Mouse (Mus musculus): ENCODE results near the gene Gm13762. TPM values are rescaled to one million over a fixed set of nuclear protein-coding genes. Genes with fewer than 3 reads are reported as not detected.
"Not testable (repeated sequence)": the region's sequence is repeated elsewhere in the genome, so short reads cannot be mapped to it uniquely, and the experiment has no call there.

The Gm13762 gene
- not detected for total RNA-seq (2021)
- long read RNA-seq, experiment 1 = 0 reads
- long read RNA-seq, experiment 2 = 0 reads

DNA sequence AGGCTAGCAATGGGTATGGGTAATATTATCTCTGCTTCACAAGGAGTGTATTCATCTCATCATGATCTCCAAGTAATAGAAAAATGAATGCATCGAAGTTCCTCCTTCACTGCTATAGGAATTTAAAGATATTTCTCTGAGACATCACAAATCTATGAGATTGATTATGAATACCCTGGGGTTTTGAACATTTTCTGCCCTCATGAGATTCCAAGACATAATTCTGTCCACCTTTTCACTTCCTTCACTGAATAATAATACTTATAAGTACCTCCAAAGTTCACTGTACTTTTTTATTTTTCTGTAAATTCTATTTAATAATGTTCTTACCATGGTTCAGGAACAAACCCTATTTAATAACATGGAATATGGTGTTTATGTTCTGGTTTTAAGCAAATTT, at the start of gene Gm13762:
Gene Gm13762, minus strand, starts transcription at position 101 of the 400 bp plus-strand sequence.
- no peak for DNase-seq
- intact Hi-C loops (cut with DNase I) = no loop called here

GRCm38 (mm10) chr2:89021436-89021835, 41.4 kb upstream of the Gm13762 start:
- intact Hi-C loops (cut with DNase I); DNase-seq: not testable (repeated sequence)

DNA sequence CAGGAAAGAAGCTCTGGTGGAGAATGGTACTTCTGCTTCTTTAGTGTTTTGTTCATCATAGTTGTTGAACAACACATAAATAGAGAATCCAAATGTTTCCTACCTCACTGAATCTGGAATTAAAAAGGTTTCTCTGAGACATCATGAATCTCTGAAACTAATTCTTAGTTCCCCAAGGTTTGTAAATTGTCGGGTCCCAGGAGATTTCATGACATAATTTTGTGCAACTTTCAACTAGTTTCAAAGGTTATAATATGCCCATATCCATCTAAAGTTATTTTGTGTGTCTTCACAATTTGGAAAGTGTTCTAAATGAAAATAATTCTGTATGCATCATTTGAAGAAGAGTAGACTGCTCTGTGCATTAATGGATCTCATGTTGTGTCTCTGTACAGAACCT, 38.2 kb upstream of the Gm13762 start, which contains the start of gene Olfr1216:
Gene Olfr1216, minus strand, starts transcription at position 101 of the 400 bp plus-strand sequence.
- no peak for DNase-seq
- intact Hi-C loops (cut with DNase I) = no loop called here

GRCm38 (mm10) chr2:89006873-89007272, 26.8 kb upstream of the Gm13762 start, which contains the start of gene Olfr1215:
Gene Olfr1215 (minus strand): TSS chr2:89006973.
- DNase-seq = no peak
- intact Hi-C loops (cut with DNase I) = no loop called here

DNA sequence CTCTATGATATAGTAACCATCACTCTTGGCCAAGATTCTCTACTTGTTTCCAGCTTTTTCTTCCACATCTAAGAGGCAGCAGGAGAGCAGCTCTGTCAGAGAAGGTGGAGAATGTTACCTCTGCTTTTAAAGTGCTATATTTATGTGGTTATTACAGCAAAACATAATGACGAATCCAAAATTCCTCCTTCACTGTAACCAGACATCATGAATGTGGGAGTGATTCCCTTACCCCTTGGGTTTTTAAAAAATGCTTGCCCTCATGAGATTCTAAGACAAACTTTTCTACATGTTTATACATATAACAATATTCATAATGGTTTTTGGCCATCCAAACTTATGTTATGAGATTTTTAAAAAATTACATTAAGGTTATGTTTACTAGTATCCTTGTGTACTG, 12.5 kb upstream of the Gm13762 start, which contains the start of gene Olfr1214:
Gene Olfr1214, minus strand, starts transcription at position 101 of the 400 bp plus-strand sequence.
- intact Hi-C loops (cut with DNase I) = no loop called here
- no peak for DNase-seq

DNA sequence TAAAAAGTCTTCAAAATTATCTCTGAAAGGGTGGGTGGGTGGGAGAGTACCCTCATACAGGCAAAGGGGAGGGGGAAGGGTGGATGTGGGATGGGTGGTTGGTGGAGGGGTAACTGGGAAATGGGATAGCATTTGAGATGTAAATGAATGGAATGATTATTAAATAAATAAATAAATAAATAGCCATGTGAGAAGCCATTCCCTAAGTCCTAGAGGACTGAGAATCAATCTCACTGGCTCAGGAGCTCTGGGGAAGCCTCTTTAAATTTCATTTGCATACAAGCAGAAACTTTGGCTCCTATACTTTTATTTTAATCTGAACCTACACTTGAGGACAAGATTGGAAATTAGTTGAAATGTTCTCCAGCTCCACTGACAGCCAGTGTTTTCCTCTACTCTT, 26.4 kb downstream of the Gm13762 start, which contains the start of gene Olfr1212:
Gene Olfr1212, plus strand, starts transcription at position 301 of the 400 bp plus-strand sequence.
- no peak for DNase-seq
- intact Hi-C loops (cut with DNase I) = no loop called here

GRCm38 (mm10) chr2:88938011-88938410, 42.1 kb downstream of the Gm13762 start, which contains the start of gene Olfr1211:
Gene Olfr1211 (minus strand): TSS chr2:88938111.
- intact Hi-C loops (cut with DNase I) = no loop called here
- no peak for DNase-seq

Other genes with a start within 250 kb of the Gm13762 start
- not detected for gene Olfr1197, start 247.9 kb downstream of the Gm13762 start, total RNA-seq (2021)
- gene Olfr1198, start 228.9 kb downstream of the Gm13762 start, total RNA-seq (2021) = not detected
- not detected for gene Olfr1199, start 219.8 kb downstream of the Gm13762 start, total RNA-seq (2021)
- not detected for gene Olfr1200, start 209.8 kb downstream of the Gm13762 start, total RNA-seq (2021)
- not detected for gene Olfr1201, start 187.2 kb downstream of the Gm13762 start, total RNA-seq (2021)
- gene Olfr1202, start 165.8 kb downstream of the Gm13762 start, total RNA-seq (2021) = not detected
- not detected for gene Olfr1205, start 150.5 kb downstream of the Gm13762 start, total RNA-seq (2021)
- not detected for gene Olfr1204, start 131.0 kb downstream of the Gm13762 start, total RNA-seq (2021)
- gene Olfr1206, start 117.0 kb downstream of the Gm13762 start, total RNA-seq (2021) = not detected
- gene Olfr1208, start 78.0 kb downstream of the Gm13762 start, total RNA-seq (2021) = not detected
- not detected for gene Olfr1209, start 65.1 kb downstream of the Gm13762 start, total RNA-seq (2021)
- not detected for gene Olfr1211, start 42.2 kb downstream of the Gm13762 start, total RNA-seq (2021)
- gene Olfr1212, start 26.3 kb downstream of the Gm13762 start, total RNA-seq (2021) = not detected
- gene Olfr1214, start 12.4 kb upstream of the Gm13762 start, total RNA-seq (2021) = not detected
- gene Olfr1215, start 26.7 kb upstream of the Gm13762 start, total RNA-seq (2021) = not detected
- not detected for gene Olfr1216, start 38.1 kb upstream of the Gm13762 start, total RNA-seq (2021)
- gene Olfr1217, start 51.8 kb upstream of the Gm13762 start, total RNA-seq (2021) = not detected
- not detected for gene Olfr1218, start 80.9 kb upstream of the Gm13762 start, total RNA-seq (2021)
- not detected for gene Olfr1219, start 103.2 kb upstream of the Gm13762 start, total RNA-seq (2021)
- gene Olfr1220, start 126.6 kb upstream of the Gm13762 start, total RNA-seq (2021) = not detected
- not detected for gene Olfr1221, start 137.0 kb upstream of the Gm13762 start, total RNA-seq (2021)
- gene Olfr1222, start 152.8 kb upstream of the Gm13762 start, total RNA-seq (2021) = not detected
- gene Olfr1223, start 171.3 kb upstream of the Gm13762 start, total RNA-seq (2021) = not detected
- gene Olfr1224-ps1, start 183.8 kb upstream of the Gm13762 start, total RNA-seq (2021) = not detected
- gene Olfr1225, start 194.4 kb upstream of the Gm13762 start, total RNA-seq (2021) = not detected
- not detected for gene Olfr1226, start 219.8 kb upstream of the Gm13762 start, total RNA-seq (2021)

Data from heart, postnatal 14 days (tissue).